Mouse (Mus musculus): Measurements from ENCODE around the gene Gna15.

- no peak for TF ChIP-seq CTCF (IDR thresholded peaks at IDR 0.05; ENCODE audit: borderline replicate concordance, extremely low read depth, insufficient read depth, insufficient read length)
- no peak for TF ChIP-seq POLR2A (IDR thresholded peaks at IDR 0.05; ENCODE audit: borderline replicate concordance, extremely low read depth, insufficient read depth, insufficient read length, poor library complexity, severe bottlenecking)
These were observed 61.6 kb downstream of the Gna15 start for GRCm38 (mm10) chr10:81462415-81462804.
